Mouse (Mus musculus) gastrocnemius, adult 2 months (tissue): ENCODE data around the gene Mipep. TPM values are rescaled to one million over a fixed set of nuclear protein-coding genes. Genes with fewer than 3 reads are reported as not detected.

ENCODE experiments used
- DNase-seq: peaks from one replicate; pipeline ENCODE4 v3.0.0; 2022
- H3K27ac ChIP-seq: fragments of 200-600 bp; 2 replicates; pipeline ENCODE4 v1.8.1; 2022; ENCODE audit warnings: mild to moderate bottlenecking
- H3K4me3 ChIP-seq: fragments of 200-600 bp; 2 replicates; pipeline ENCODE4 v1.8.1; 2022; ENCODE audit warnings: mild to moderate bottlenecking, moderate library complexity
- CTCF ChIP-seq: fragments of 200-600 bp; IDR thresholded peaks from 2 replicates; pipeline ENCODE4 v1.8.1; 2022; ENCODE audit warnings: antibody characterized with exemption, mild to moderate bottlenecking, moderate library complexity
- intact Hi-C: fragments of 180-260 bp; cut with DNase I; formaldehyde crosslinking; loops from one replicate; pipeline ENCODE4 v1.15.1; 2025
- long read RNA-seq, 2 experiments: library from polyadenylated mRNA; stranded (forward); transcript quantifications; one replicate each; pipeline ENCODE4 v2.0.0; 2021
- total RNA-seq, 2 experiments: library from RNA; stranded (reverse); gene quantifications; 2 replicates each; pipeline ENCODE4 v1.2.3; 2021

Gene Mipep
- 10 to 100 TPM; 32.7 to 38.3 TPM for total RNA-seq
- long read RNA-seq, experiment 1, transcript Mipep-201 (19 exons, 3,015 nt): major isoform, 85 of 89 reads
- long read RNA-seq, experiment 1, partial matches to known transcripts: 1 of 89 reads
- long read RNA-seq, experiment 1, other reads (novel, unspliced or antisense): 3 of 89 reads
- long read RNA-seq, experiment 2, transcript Mipep-201 (19 exons, 3,015 nt): major isoform, 87 of 94 reads
- long read RNA-seq, experiment 2, partial matches to known transcripts: 2 of 94 reads
- long read RNA-seq, experiment 2, other reads (novel, unspliced or antisense): 5 of 94 reads

DNA sequence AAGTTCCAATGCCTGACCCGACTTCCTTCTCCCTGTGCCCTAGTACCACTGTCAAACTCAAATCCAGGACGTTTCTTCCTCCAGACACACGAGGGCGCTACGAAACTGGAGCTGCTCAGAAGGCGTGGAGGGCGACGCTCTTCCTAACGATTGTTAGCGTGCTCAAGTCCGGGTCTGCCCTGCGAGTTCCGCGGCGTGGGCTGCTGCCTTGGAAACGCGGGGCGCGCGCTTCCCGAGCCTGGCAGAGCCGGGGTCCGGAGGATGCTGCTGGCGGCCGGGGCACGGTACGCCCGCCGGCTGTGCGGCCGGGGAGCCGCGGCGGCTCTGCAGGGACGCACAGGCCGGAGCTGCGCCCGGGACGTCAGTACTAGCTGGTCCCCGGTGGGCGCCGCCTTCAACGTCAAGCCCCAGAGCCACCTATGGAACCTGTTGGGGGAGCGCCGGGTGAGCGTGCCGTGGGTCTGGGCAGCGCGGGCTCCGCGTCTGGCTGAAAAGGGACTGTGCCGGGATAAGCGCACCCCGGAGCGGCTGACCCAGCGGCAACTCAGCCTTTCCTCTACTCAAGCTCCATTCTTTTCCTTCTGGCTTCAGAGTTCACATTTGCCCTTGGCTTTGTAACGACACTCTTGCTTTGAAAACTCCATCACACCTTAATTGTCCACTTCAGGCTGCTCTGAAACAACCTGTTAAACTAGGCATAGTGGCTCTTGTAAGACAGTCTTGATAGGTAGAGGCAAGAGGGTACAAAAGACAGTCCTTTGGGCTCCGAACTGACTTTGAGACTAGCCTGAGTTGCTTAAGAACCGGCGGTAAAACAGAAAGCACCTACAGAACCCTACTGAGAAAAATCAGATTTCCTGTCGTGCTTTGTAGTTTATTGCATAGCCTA, at the start of gene Mipep:
Gene Mipep, plus strand, starts transcription at position 147 of the 889 bp plus-strand sequence.
- DNase-seq: peak; percentile 86
- peak; percentile 87 for TF ChIP-seq CTCF
- peak within 1 kb of the TSS; percentile 85 for H3K27ac ChIP-seq
- intact Hi-C loops: no loop called here
- peak within 1 kb of the TSS; percentile 92 for H3K4me3 ChIP-seq

DNA sequence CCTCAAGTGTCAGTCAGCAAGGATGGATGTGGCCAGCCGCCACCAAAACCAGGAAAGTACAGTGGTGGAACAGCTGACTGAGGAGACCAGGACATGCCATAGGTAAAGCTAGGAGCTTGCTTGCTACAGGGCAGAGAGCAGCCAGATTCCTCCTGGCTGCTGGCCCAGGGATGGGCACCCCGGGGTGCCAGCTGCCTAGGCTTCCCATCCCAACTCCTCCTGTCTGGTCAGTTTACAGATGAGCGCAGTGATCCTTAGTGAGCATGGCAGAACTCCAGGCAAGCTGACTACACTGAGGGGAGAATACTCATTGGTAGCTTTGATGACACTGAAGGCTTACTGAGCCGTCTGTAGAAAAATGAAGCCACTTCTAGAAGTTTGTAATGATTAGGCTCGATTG, 49.2 kb upstream of the Mipep start:
- DNase-seq: peak; percentile 63
- intact Hi-C loops: no loop called here
- no peak for TF ChIP-seq CTCF
- H3K27ac ChIP-seq: peak overlapping the region; percentile 38; the same call in 1 of the 2 replicates
- no peak overlapping the region for H3K4me3 ChIP-seq

GRCm38 (mm10) chr14:60735848-60736547, 48.4 kb upstream of the Mipep start:
- TF ChIP-seq CTCF: no peak
- Histone ChIP-seq H3K27ac (peak overlapping the region; percentile 75), H3K4me3 (peak overlapping the region; percentile 42)
- intact Hi-C loops: no loop called here
- no peak for DNase-seq

GRCm38 (mm10) chr14:60736591-60737192, 47.7 kb upstream of the Mipep start:
- intact Hi-C loops: no loop called here

DNA sequence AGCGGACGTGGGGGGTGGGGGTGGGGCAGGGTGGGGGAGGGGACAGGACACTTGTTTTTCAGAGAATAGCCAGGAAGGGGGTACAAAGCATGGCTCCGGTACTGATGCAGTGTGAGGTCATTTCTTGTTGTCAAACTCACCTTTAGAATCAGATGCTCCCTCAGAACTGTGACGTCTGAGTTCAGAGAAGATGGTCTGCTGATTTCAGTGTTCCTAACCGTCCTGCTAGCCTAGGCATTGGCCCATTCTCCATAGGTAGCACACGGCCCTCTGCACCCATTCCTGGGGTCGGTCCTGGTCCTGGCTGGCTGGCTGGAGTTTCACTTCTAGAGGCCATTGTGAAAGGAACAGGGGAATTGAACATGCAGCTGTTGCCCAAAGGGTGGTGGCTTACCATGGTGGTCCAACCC, 47.2 kb upstream of the Mipep start:
- no peak for DNase-seq
- no peak for TF ChIP-seq CTCF
- peak overlapping the region; percentile 75 for H3K27ac ChIP-seq
- intact Hi-C loops: no loop called here
- H3K4me3 ChIP-seq: no peak overlapping the region

More at GRCm38 (mm10) chr14:60736591-60737192, 47.7 kb upstream of the Mipep start:
- TF ChIP-seq CTCF: no peak
- peak overlapping the region; percentile 42 for H3K4me3 ChIP-seq
- DNase-seq: peak; percentile 39
- peak overlapping the region; percentile 75 for H3K27ac ChIP-seq

- DNase-seq: no peak
- Histone ChIP-seq H3K27ac (peak overlapping the region; percentile 56), H3K4me3 (peak overlapping the region; percentile 2; the same call in 1 of the 2 replicates)
- TF ChIP-seq CTCF: no peak
- intact Hi-C loops: no loop called here
Observed at GRCm38 (mm10) chr14:60738434-60738938, 45.9 kb upstream of the Mipep start.

DNA sequence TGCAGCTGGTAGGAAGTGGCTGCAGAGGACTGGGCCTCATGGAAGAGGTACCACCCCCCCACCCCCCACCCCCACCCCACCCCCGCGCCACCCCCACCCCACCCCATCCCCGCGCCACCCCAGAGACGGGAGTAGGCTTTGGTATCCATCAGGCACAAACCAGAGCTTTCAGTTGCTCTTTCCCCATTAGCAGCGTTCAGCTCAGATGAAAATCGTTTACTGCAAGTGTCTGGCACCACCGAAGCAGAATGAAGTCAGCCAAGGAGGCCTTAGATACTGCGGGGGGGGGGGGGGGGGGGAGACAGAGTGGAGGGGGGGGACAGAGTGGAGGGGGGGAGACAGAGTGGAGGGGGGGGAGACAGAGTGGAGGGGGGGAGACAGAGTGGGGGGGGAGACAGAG, 45.2 kb upstream of the Mipep start:
- no peak overlapping the region for H3K4me3 ChIP-seq
- no peak overlapping the region for H3K27ac ChIP-seq
- no peak for TF ChIP-seq CTCF
- DNase-seq: no peak
- intact Hi-C loops: no loop called here

DNA sequence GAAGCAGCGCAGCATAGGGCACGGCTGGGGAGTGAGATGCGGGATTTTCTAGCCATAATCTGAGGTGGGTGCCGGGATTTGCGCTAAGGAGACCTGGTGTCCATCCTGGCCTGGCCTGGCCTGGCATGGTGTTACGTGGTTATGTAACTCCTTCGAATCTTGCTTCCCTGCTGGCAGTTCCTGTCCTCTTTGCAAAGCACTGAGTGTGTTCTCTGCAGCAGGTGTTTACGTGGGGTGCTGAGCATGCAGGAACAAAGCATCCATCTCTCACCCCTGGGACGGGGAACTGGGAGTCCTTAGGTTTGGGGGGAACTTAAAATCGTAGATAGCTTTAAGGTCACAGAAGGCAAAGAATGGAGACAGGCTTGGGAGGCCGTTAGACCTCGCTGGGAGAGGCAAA, 44.8 kb upstream of the Mipep start:
- H3K4me3 ChIP-seq: no peak overlapping the region
- intact Hi-C loops: loop anchor here (5.0 kb wide), 1 partner anchor 32 kb away; no protein-coding TSS in a partner anchor
- no peak for DNase-seq
- no peak for TF ChIP-seq CTCF
- H3K27ac ChIP-seq: peak overlapping the region; percentile 46

GRCm38 (mm10) chr14:60740507-60740906, 43.9 kb upstream of the Mipep start:
- no peak for DNase-seq
- TF ChIP-seq CTCF: no peak
- Histone ChIP-seq H3K4me3 (no peak overlapping the region), H3K27ac (peak overlapping the region; percentile 20; the same call in 1 of the 2 replicates)
- intact Hi-C loops: loop anchor here (5.0 kb wide), 1 partner anchor 33 kb away; no protein-coding TSS in a partner anchor

DNA sequence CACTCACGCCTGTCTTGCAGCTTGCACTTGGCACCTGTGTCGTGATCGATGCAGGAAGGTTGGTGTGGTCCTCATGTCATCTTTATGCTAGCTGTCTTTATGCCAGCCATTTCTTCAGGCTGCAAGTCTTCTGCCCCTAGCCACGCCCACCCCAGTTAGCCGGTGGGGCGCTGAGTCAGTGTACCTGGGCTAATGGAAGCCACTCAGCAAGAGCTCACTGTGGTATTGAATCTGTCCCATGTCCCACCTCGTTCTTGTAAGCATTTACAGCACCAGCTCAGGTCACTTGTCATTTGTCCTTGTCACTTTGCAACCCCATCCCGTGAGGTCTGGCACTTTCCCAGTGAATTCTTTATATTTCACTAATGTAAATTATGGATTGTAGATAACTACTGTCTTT, 43.3 kb upstream of the Mipep start:
- Histone ChIP-seq H3K27ac (peak overlapping the region; percentile 46), H3K4me3 (no peak overlapping the region)
- intact Hi-C loops: loop anchor here (5.0 kb wide), 1 partner anchor 34 kb away; no protein-coding TSS in a partner anchor
- DNase-seq: no peak
- no peak for TF ChIP-seq CTCF

- peak; percentile 51 for DNase-seq
- no peak for TF ChIP-seq CTCF
- H3K4me3 ChIP-seq: no peak overlapping the region
- peak overlapping the region; percentile 46 for H3K27ac ChIP-seq
- intact Hi-C loops: loop anchor here (5.0 kb wide), 1 partner anchor 34 kb away; no protein-coding TSS in a partner anchor
Observed at GRCm38 (mm10) chr14:60741490-60741981, 42.8 kb upstream of the Mipep start.
